ENCODE assay signal across 25 mouse cellular contexts in the genomic region with DNA sequence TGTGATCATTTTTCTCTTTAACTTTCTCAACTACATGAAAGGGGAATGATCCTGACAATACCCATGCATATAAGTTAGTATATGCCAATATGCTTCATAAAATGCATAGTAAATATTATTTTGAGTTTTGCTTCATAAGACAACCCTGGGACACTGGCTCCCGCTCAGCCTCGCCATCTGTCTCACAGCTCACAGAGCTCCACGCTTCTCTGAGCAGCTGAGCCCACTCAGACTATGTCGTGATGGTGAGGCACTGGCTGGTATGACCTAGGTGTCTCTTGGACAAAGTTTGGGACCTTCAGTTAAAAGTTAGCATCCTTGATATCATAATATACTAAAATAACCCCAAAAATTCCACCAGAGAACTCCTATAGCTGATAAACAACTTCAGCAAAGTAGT. TPM values are rescaled to one million over a fixed set of nuclear protein-coding genes. Genes with fewer than 3 reads are reported as not detected.
DNase-seq lines count a peak whose midpoint lies in the region; ATAC-seq and TF ChIP-seq lines count a peak whose summit lies in the region.
"Had no signal": no experiment of that assay in that cellular context is flagged by ENCODE, and none has a peak within 500 bp of the region (broad histone marks: within the 10 kb centered on the region; RNA-seq: fewer than 3 reads in every experiment).

No protein-coding gene starts in this region.

- no peaks in the 10 kb centered on the region for H3K36me3 ChIP-seq in midbrain, embryonic 11.5 days (ENCODE audit: control insufficient read depth, insufficient read depth, low read length)
- no peaks in the 10 kb centered on the region for H3K36me3 ChIP-seq in midbrain, embryonic 10.5 days
- H3K36me3 ChIP-seq: forebrain, embryonic 10.5 days; hindbrain, embryonic 10.5 days; hindbrain, embryonic 13.5 days had no signal

- H3K4me2 ChIP-seq in midbrain, embryonic 11.5 days: no peak overlapping the region
- H3K4me2 ChIP-seq: forebrain, embryonic 13.5 days; heart, embryonic 11.5 days; hindbrain, embryonic 13.5 days had no signal

- H3K4me1 ChIP-seq in midbrain, embryonic 11.5 days (ENCODE audit: control insufficient read depth, insufficient read depth, low read length): no peaks in the 10 kb centered on the region
- no peaks in the 10 kb centered on the region for H3K4me1 ChIP-seq in midbrain, embryonic 10.5 days
- H3K4me1 ChIP-seq: forebrain, embryonic 10.5 days; forebrain, embryonic 13.5 days; hindbrain, embryonic 10.5 days; hindbrain, embryonic 13.5 days had no signal

- H3K27me3 ChIP-seq in midbrain, embryonic 11.5 days (ENCODE audit: control insufficient read depth, insufficient read depth, low read length): no peaks in the 10 kb centered on the region
- H3K27me3 ChIP-seq in midbrain, embryonic 10.5 days (ENCODE audit: low read depth, poor library complexity, severe bottlenecking): no peaks in the 10 kb centered on the region
- H3K27me3 ChIP-seq: forebrain, embryonic 13.5 days; hindbrain, embryonic 13.5 days had no signal

- WGBS in midbrain, embryonic 11.5 days: 86% methylated on average over 4 of the region's 4 CpGs
- 96% methylated on average over 4 of the region's 4 CpGs for WGBS in midbrain, embryonic 10.5 days

- peak overlapping the region; percentile 20; the same call in 1 of the 2 replicates for H3K27ac ChIP-seq in layer of hippocampus, adult 2 months
- no peak overlapping the region for H3K27ac ChIP-seq in midbrain, embryonic 11.5 days (ENCODE audit: low read depth, low read length)
- no peak overlapping the region for H3K27ac ChIP-seq in midbrain, embryonic 10.5 days (replicated peaks)
- H3K27ac ChIP-seq: forebrain, embryonic 10.5 days; forebrain, embryonic 13.5 days; heart, adult 2 months; hindbrain, embryonic 10.5 days; hindbrain, embryonic 13.5 days had no signal

- H3K4me3 ChIP-seq in layer of hippocampus, adult 2 months: no peak overlapping the region
- H3K4me3 ChIP-seq in midbrain, embryonic 11.5 days (ENCODE audit: low read depth, low read length): no peak overlapping the region
- H3K4me3 ChIP-seq in midbrain, embryonic 10.5 days: no peak overlapping the region
- H3K4me3 ChIP-seq: forebrain, embryonic 10.5 days; forebrain, embryonic 13.5 days; heart, adult 2 months; hindbrain, embryonic 10.5 days; hindbrain, embryonic 13.5 days had no signal

- TF ChIP-seq CTCF in layer of hippocampus, adult 2 months (conservative IDR thresholded peaks at IDR 0.05): no peak

- H3K9me3 ChIP-seq in midbrain, embryonic 11.5 days (ENCODE audit: control insufficient read depth, low read length): no peaks in the 10 kb centered on the region
- H3K9me3 ChIP-seq in midbrain, embryonic 10.5 days (replicated peaks): no peaks in the 10 kb centered on the region; the same call in 1 of the 2 replicates

- no peak for DNase-seq in frontal cortex, postnatal 36 days (ENCODE audit: low spot score in 2 of 2)
- no peak for DNase-seq in layer of hippocampus, adult 2 months (ENCODE audit: low spot score in 2 of 2)
- DNase-seq in layer of hippocampus, postnatal 10 days (ENCODE audit: low spot score in 2 of 2): no peak
- DNase-seq in midbrain, embryonic 11.5 days (ENCODE audit: low spot score, missing footprints): peak; percentile 17
- DNase-seq in midbrain, embryonic 10.5 days (ENCODE audit: low spot score): no peak
- peak; percentile 66 for DNase-seq in brain, adult 2 months (ENCODE audit: low read depth, low spot score)
- DNase-seq in urinary bladder, postnatal 10 days (ENCODE audit: low spot score): no peak
- DNase-seq: adrenal gland, adult 8-10 months; adrenal gland, postnatal 25 days; cerebellum, adult 18-20 months; cerebellum, adult 9-10 months; cerebellum, postnatal 14 days; forebrain, postnatal 0 days; gastrocnemius, postnatal 10 days; gastrocnemius, postnatal 36 days; heart, adult 2 months; heart, postnatal 36 days had no signal

- no peak overlapping the region for H3K9ac ChIP-seq in midbrain, embryonic 11.5 days (ENCODE audit: low read length)
- H3K9ac ChIP-seq: forebrain, embryonic 13.5 days; forebrain, postnatal 0 days; hindbrain, embryonic 13.5 days had no signal

- ATAC-seq in frontal cortex, adult (ENCODE audit: low TSS enrichment): peak; percentile 80; the same call in 1 of the 2 replicates
- no peak for ATAC-seq in midbrain, embryonic 11.5 days (ENCODE audit: low FRiP score)
- ATAC-seq: activated CD4-positive, CD25-positive, alpha-beta regulatory T cell, adult 4 months; forebrain, embryonic 13.5 days; forebrain, postnatal 0 days; hindbrain, embryonic 16.5 days had no signal

RNA-seq across cellular contexts. Expression of a gene that starts 20.6 kb away (rescaled TPM):
- total RNA-seq in layer of hippocampus, adult 2 months (2021): 10 to 100 TPM; 67.4 to 69.2 TPM
- total RNA-seq in layer of hippocampus, postnatal 10 days (2021): 10 to 100 TPM; 40.9 to 42.8 TPM
- 16.1 and 16.8 TPM in 2 replicates for polyA plus RNA-seq in midbrain, embryonic 11.5 days (2014; fragmentation: Nextera tagmentation; extraction: Ambion mirVana)
- polyA plus RNA-seq in midbrain, embryonic 10.5 days (2016; fragmentation: Nextera tagmentation; extraction: Ambion mirVana): 10.8 and 14.6 TPM in 2 replicates

Comparison
In these comparisons a context has a peak if more than half of its experiments do, and no peak if none do; other contexts are left out.
1. DNase-seq: peak in midbrain, embryonic 11.5 days (single experiment) and brain, adult 2 months (single experiment); none in frontal cortex, postnatal 36 days (0 of 2), layer of hippocampus, adult 2 months (0 of 2), layer of hippocampus, postnatal 10 days (0 of 2), midbrain, embryonic 10.5 days (single experiment) and urinary bladder, postnatal 10 days (single experiment).